28 mouse cellular contexts compared by ENCODE assay signal in the genomic region with DNA sequence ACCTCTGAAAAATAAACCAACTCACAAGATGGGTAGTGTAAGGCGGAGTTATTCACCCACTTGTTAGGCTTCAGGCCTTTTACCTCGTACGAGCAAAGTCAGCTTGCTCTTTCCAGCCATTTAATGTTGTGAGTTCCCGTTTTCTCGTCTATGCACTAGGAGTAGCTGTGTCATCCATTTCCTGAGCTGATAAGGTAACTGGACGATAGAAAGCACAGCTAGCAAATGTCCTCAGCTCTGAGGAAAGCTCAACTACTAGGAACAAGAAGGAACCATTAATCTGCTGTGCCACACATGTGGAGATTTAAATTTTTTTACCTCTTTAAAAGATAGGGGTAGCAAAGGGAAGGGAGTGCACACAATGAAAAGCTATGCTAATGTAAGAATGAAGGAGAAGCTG. TPM values are rescaled to one million over a fixed set of nuclear protein-coding genes. Genes with fewer than 3 reads are reported as not detected.
"Had no signal": no experiment of that assay in that cellular context is flagged by ENCODE, and none has a peak within 500 bp of the region (broad histone marks: within the 10 kb centered on the region; RNA-seq: fewer than 3 reads in every experiment).

No protein-coding gene starts in this region.

- ATAC-seq: hindbrain, embryonic 16.5 days; inflammation-experienced regulatory T-cells, adult 6 months; intestine, embryonic 15.5 days had no signal

- DNase-seq: gastrocnemius, adult 2 months; gastrocnemius, postnatal 10 days; gastrocnemius, postnatal 25 days; heart, adult 18-20 months; heart, postnatal 10 days; heart, postnatal 4 days; kidney, adult 11 months; kidney, adult 2 months; kidney, adult 9 months; kidney, postnatal 14 days; kidney, postnatal 36 days; layer of hippocampus, adult 9-11 months; layer of hippocampus, postnatal 36 days; liver; liver, embryonic 13.5 days had no signal

- H3K9me3 ChIP-seq: heart, embryonic 10.5 days; heart, embryonic 12.5 days; hindbrain, embryonic 10.5 days; hindbrain, embryonic 12.5 days; intestine, embryonic 15.5 days; kidney, embryonic 15.5 days; limb, embryonic 10.5 days; limb, embryonic 12.5 days; liver, embryonic 13.5 days had no signal

- H3K27me3 ChIP-seq: heart, embryonic 12.5 days; hindbrain, embryonic 12.5 days; intestine, embryonic 15.5 days; kidney, embryonic 15.5 days; limb, embryonic 12.5 days; liver, embryonic 13.5 days had no signal

- H3K27ac ChIP-seq: gastrocnemius, adult 2 months; heart, embryonic 10.5 days; hindbrain, embryonic 10.5 days; hindbrain, embryonic 12.5 days; hindbrain, embryonic 14.5 days; intestine, embryonic 15.5 days; kidney, embryonic 15.5 days; kidney, postnatal 0 days; left cerebral cortex, adult 2 months; limb, embryonic 10.5 days; limb, embryonic 12.5 days; liver, embryonic 13.5 days had no signal

- H3K4me3 ChIP-seq: gastrocnemius, adult 2 months; heart, embryonic 10.5 days; heart, embryonic 12.5 days; hindbrain, embryonic 10.5 days; hindbrain, embryonic 12.5 days; intestine, embryonic 15.5 days; kidney, embryonic 15.5 days; left cerebral cortex, adult 2 months; limb, embryonic 10.5 days; limb, embryonic 12.5 days; liver, embryonic 13.5 days had no signal

- H3K36me3 ChIP-seq: heart, embryonic 10.5 days; intestine, embryonic 15.5 days; limb, embryonic 10.5 days; limb, embryonic 12.5 days; liver, embryonic 13.5 days had no signal

- H3K4me1 ChIP-seq: intestine, embryonic 15.5 days; kidney, embryonic 15.5 days; limb, embryonic 12.5 days; liver, embryonic 13.5 days had no signal

- H3K9ac ChIP-seq: heart, embryonic 12.5 days; hindbrain, embryonic 12.5 days; hindbrain, embryonic 14.5 days; intestine, embryonic 15.5 days; kidney, embryonic 15.5 days; limb, embryonic 12.5 days; liver, embryonic 13.5 days had no signal

RNA-seq across cellular contexts. Expression of a gene that starts 15.7 kb away (rescaled TPM):
- total RNA-seq: gastrocnemius, postnatal 25 days had no signal
- polyA plus RNA-seq: heart, embryonic 12.5 days; inflammation-experienced regulatory T-cells, adult 6 months had no signal
